Mouse (Mus musculus): ENCODE measurements around the gene Prokr1. TPM values are rescaled to one million over a fixed set of nuclear protein-coding genes. Genes with fewer than 3 reads are reported as not detected.

Gene Prokr1
- polyA plus RNA-seq, 1 experiment: 2.4 TPM

DNA sequence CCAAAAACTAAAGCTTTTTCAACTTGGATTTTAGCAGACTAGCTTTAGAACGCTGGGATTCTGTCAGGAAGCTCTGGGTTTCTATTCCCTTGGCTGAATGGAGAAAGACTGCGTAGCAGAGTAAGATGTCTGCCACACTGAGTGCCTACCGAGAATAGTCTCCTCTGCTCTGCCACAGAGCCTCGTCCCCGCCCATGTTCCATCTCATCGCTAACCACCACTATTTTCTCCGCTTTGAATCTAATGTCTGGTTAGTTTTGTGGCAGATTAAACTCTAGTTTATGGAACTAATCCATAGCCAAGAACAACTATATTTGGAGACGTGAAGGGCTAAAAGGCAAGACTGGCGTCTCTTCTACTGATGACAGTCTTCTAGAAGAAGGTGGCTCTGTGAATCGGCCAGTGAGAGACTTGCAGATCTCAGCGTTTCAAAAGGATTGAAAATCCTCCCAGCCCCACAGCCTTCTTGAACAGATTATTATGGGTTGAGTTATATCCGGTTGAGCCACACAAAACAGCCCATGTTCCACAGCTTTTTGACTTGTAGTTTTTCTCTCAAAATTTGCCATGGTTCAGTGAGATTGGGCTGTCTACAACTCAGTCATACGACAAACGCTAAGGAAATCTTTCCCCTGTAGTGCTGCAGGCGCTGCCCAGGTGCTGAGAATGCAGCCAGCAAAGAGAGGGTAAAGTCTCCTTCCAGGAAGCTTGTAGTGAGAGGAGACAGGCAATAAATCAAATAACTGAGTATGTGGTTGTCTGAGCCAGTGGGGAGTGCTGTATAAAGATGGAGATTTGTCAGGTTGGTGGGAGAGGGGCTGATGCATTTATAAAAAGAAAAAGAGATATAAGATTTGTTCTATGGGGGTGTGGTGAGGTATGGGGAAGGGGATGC lies 51.9 kb downstream of the Prokr1 start:
- no peak for TF ChIP-seq POLR2A (IDR thresholded peaks at IDR 0.05; ENCODE audit: borderline replicate concordance, extremely low read depth, insufficient read depth, insufficient read length, poor library complexity, severe bottlenecking)
- TF ChIP-seq CTCF (IDR thresholded peaks at IDR 0.05; ENCODE audit: borderline replicate concordance, extremely low read depth, insufficient read depth, insufficient read length): no peak
- DNase-seq (ENCODE audit: low read depth): no peak

DNA sequence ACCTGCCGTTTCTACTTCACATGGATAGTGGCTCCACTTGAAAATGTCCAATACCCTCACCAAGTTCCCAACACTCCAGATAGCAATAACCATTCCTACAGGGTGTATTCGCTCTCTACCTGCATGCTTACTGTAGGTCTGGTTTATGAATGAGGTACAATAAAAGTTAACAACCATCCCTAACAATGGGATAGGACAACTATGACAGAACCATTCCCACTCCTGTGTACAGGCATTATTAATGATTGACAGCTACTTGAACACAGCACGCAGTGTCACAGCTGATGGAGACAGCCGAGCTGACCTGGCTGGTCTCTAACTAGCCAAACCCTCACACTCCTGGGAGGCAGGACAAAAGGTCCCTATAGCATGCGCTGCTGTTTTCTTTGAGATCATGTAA lies 52.9 kb downstream of the Prokr1 start:
- DNase-seq (ENCODE audit: low read depth): no peak
- TF ChIP-seq POLR2A (IDR thresholded peaks at IDR 0.05; ENCODE audit: borderline replicate concordance, extremely low read depth, insufficient read depth, insufficient read length, poor library complexity, severe bottlenecking) (no peak), CTCF (IDR thresholded peaks at IDR 0.05; ENCODE audit: borderline replicate concordance, extremely low read depth, insufficient read depth, insufficient read length) (no peak)

DNA sequence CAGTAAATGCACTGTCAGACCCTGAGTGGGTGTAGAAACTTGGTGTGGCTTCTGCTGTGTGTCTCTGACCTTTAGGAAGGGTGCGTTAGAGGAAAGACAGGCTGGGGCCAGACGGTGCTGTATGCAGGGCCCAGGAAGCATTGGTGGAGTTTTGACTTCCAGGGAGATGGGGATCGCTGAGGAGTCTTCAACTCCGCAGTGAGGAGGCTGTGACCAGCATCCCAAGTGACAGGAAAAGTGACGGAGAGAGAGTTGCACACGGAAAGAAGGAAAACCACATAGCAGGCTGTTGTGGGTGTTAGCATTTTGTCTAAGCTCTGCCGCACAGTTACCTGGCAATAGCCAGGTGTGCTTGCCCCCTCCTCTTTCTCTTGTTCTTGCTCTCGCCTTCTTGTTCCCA lies 54.3 kb downstream of the Prokr1 start:
- no peak for DNase-seq (ENCODE audit: low read depth)
- no peak for TF ChIP-seq CTCF (IDR thresholded peaks at IDR 0.05; ENCODE audit: borderline replicate concordance, extremely low read depth, insufficient read depth, insufficient read length)
- no peak for TF ChIP-seq POLR2A (IDR thresholded peaks at IDR 0.05; ENCODE audit: borderline replicate concordance, extremely low read depth, insufficient read depth, insufficient read length, poor library complexity, severe bottlenecking)

DNA sequence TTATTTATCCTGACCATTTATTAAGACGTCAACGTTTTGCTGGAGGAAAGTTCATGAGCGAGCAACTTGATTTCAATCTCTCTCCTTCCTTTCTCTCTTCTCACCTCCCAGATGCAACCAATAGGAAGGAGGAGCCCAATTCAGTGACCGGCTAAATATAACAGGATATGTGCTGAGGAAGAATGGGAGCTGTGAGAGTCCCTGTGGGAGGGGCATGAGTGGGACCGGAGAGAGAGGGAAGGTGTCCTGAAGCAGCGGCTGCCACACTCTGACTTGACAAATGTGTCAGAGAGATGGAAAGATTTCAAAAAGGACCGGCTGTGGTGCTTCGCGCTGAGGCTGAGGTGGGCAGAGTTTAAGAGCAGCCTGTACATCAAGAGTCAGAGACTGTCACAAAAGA lies 54.9 kb downstream of the Prokr1 start:
- TF ChIP-seq CTCF (IDR thresholded peaks at IDR 0.05; ENCODE audit: borderline replicate concordance, extremely low read depth, insufficient read depth, insufficient read length): no peak
- TF ChIP-seq POLR2A (IDR thresholded peaks at IDR 0.05; ENCODE audit: borderline replicate concordance, extremely low read depth, insufficient read depth, insufficient read length, poor library complexity, severe bottlenecking): no peak
- DNase-seq (ENCODE audit: low read depth): no peak

DNA sequence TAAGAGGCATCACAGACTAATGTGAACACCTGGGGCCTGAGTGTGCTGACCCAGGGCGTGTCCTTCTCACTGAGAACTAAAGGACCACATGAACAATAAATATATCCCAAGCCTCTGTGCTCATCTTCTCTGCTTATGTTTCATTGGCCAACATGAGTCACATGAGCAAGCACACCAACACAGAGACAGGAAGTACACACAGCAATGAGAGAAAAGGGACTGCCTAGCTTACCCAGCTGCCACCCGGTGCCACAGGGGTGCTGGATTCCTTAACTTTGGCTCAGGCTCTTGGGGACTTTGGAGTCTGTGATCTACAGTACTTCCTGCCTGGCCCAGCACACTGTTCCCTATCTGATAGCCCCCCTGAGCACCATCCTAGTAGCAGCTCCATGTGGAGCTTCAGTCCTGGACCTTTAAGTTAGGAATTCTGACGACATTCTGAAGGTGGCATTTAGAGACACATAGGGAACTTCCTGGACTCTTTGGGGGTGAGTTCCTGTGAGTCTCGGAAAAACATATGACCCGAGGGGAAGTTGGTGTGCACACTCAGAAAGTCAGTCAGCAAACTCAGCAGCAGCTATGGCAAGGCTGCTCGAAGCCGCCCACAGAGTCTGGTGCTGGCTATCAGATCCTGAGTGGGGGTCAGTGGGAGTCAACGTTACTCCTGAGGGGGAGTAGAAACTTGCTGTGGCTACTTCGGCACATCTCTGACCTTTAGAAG lies 55.5 kb downstream of the Prokr1 start:
- TF ChIP-seq POLR2A (IDR thresholded peaks at IDR 0.05; ENCODE audit: borderline replicate concordance, extremely low read depth, insufficient read depth, insufficient read length, poor library complexity, severe bottlenecking): no peak
- no peak for TF ChIP-seq CTCF (IDR thresholded peaks at IDR 0.05; ENCODE audit: borderline replicate concordance, extremely low read depth, insufficient read depth, insufficient read length)
- no peak for DNase-seq (ENCODE audit: low read depth)

DNA sequence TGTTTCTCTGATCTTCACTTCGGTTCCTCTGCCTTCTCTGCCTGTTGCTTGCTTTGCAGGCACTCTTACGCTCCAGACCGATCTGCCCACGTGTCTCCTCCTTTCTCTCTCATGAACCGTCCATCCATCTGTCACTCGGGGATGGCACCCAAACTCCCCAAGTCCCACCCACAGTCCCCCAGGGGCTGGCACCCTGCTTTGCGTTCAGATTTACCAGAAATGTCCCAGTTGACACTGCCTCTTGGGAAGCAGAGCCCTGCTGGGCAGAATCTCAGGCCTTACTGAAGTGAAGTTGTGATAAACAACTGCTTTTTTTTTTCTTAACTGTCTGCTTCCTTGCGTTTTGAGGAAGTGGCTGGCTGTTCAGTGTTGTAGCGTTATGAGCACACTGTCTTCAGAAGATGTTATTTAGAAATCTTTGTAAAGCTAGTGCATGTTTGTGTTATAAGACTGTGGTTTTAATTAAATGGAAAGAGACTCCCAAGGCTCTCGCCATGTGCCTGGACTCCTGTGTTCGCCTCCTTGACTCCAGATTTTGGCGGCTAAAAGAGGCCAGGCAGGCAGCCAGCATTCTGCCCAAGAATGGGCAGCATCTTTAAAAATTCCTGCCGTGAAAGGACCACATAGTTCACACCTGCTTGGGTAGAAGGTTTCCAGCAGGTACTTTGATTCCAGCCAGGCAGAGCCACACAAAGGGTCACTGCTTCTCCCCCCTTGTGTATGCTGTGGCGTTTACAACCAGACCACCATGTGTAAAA lies 57.4 kb downstream of the Prokr1 start, which contains the start of gene Arhgap25:
Gene Arhgap25, minus strand, starts transcription at position 307 of the 758 bp plus-strand sequence.
- no peak for DNase-seq (ENCODE audit: low read depth)

DNA sequence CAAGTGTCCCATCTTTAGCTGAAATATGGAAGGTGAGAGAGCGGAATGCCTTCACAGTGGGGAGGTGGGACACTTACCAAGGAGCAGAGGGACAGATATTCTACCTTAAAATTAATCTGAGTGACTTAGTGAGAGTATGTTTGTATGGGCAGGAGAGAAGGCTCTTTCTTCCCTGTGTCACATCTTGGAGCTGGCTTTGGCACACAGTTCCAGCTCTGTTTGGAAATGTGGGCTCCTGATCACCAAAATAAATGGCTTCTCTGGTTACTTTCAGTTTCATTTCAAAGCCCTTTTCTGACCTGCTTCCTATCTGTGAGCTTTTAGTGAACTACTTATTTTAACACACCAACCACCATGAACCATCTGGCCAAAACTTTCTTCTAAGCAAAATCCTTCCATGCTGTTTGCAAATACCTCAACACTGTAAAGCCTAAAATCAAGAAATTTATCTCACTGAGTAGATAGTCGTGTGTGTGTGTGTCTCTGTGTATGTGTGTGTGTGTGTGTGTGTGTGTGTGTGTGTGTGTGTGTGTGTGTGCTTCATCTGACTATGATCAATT lies 59.0 kb downstream of the Prokr1 start:
- TF ChIP-seq CTCF (IDR thresholded peaks at IDR 0.05; ENCODE audit: borderline replicate concordance, extremely low read depth, insufficient read depth, insufficient read length) (no peak), POLR2A (IDR thresholded peaks at IDR 0.05; ENCODE audit: borderline replicate concordance, extremely low read depth, insufficient read depth, insufficient read length, poor library complexity, severe bottlenecking) (no peak)
- no peak for DNase-seq (ENCODE audit: low read depth)

More for the DNA sequence above, 57.4 kb downstream of the Prokr1 start, which contains the start of gene Arhgap25:
- no peak for TF ChIP-seq POLR2A (IDR thresholded peaks at IDR 0.05; ENCODE audit: borderline replicate concordance, extremely low read depth, insufficient read depth, insufficient read length, poor library complexity, severe bottlenecking)
- TF ChIP-seq CTCF (IDR thresholded peaks at IDR 0.05; ENCODE audit: borderline replicate concordance, extremely low read depth, insufficient read depth, insufficient read length): no peak

DNA sequence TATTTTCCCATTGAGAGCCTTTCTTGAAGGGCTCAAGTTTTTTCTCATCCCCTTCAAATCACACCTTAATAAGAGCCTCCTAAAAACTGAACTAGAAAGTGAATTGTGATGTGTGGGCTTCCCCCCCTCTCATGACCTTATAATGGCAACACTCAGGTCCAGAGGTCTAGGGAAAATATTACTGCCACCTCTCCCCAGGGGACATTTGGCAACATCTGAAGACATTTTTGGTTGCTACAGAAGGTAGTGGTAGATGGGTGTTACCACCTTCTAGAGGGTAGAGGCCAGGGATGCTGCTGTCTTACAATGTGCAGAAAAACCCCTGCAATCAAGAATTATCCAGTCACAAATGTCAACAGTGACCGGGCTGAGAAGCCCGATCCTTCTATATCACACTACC lies 60.2 kb downstream of the Prokr1 start:
- TF ChIP-seq CTCF (IDR thresholded peaks at IDR 0.05; ENCODE audit: borderline replicate concordance, extremely low read depth, insufficient read depth, insufficient read length) (no peak), POLR2A (IDR thresholded peaks at IDR 0.05; ENCODE audit: borderline replicate concordance, extremely low read depth, insufficient read depth, insufficient read length, poor library complexity, severe bottlenecking) (no peak)
- DNase-seq (ENCODE audit: low read depth): no peak

Other genes with a start within 250 kb of the Prokr1 start
- 0.05 and 0.12 TPM in 2 replicates for gene Gkn1, start 239.8 kb downstream of the Prokr1 start, polyA plus RNA-seq (2012; rRNA removed)
- 0.09 TPM in 1 of 2 replicates, not detected in the other for gene Gkn2, start 217.4 kb downstream of the Prokr1 start, polyA plus RNA-seq (2012; rRNA removed)
- 0.16 and 0.40 TPM in 2 replicates for gene Gkn3, start 201.8 kb downstream of the Prokr1 start, polyA plus RNA-seq (2012; rRNA removed)
- gene Bmp10, start 161.7 kb downstream of the Prokr1 start, polyA plus RNA-seq (2012; rRNA removed): not detected in 2 replicates
- gene Arhgap25, start 57.5 kb downstream of the Prokr1 start, polyA plus RNA-seq (2012; rRNA removed): 0.85 and 1.4 TPM in 2 replicates
- 6.4 and 7.2 TPM in 2 replicates for gene Aplf, start 81.5 kb upstream of the Prokr1 start, polyA plus RNA-seq (2012; rRNA removed)
- gene Efcc1, start 140.1 kb upstream of the Prokr1 start, polyA plus RNA-seq (2012; rRNA removed): 2.0 and 4.6 TPM in 2 replicates
- 0.50 and 1.3 TPM in 2 replicates for gene Gp9, start 187.3 kb upstream of the Prokr1 start, polyA plus RNA-seq (2012; rRNA removed)
- gene Rab43, start 221.4 kb upstream of the Prokr1 start, polyA plus RNA-seq (2012; rRNA removed): 13.4 and 14.3 TPM in 2 replicates
- gene Gm45140, start 245.1 kb upstream of the Prokr1 start, polyA plus RNA-seq (2012; rRNA removed): 5.9 and 6.8 TPM in 2 replicates
- 31.3 and 38.3 TPM in 2 replicates for gene Isy1, start 248.1 kb upstream of the Prokr1 start, polyA plus RNA-seq (2012; rRNA removed)

All from brain, embryonic 14.5 days (tissue).